Mouse (Mus musculus) lung, embryonic 15.5 days (tissue): Measurements from ENCODE around the gene Thrap3. TPM values are rescaled to one million over a fixed set of nuclear protein-coding genes. Genes with fewer than 3 reads are reported as not detected.
A peak's percentile ranks its signal among the peaks of the same experiment; 100 is the strongest.

Source experiments
- ATAC-seq: fragments of 200-750 bp; cut with Nextera tagmentation; 2 replicates; pipeline ENCODE4 v1.8.0; 2017; ENCODE audit warnings: moderate number of reproducible peaks, borderline replicate concordance; ENCODE audit not compliant: low FRiP score, low TSS enrichment; ENCODE audit errors: extremely low read depth
- H3K27ac ChIP-seq: fragments of 300-500 bp; sonication (generic); 2 replicates; pipeline ENCODE4 v1.5.1; 2015; ENCODE audit warnings: moderate library complexity, mild to moderate bottlenecking, inconsistent platforms
- H3K27me3 ChIP-seq: fragments of 300-500 bp; sonication (generic); 2 replicates; pipeline ENCODE4 v1.6.1; 2015; ENCODE audit warnings: inconsistent platforms
- H3K36me3 ChIP-seq: fragments of 300-500 bp; sonication (generic); 2 replicates; pipeline ENCODE4 v1.6.1; 2015; ENCODE audit warnings: inconsistent platforms
- H3K4me1 ChIP-seq: fragments of 300-500 bp; sonication (generic); 2 replicates; pipeline ENCODE4 v1.6.1; 2015; ENCODE audit warnings: inconsistent platforms
- H3K4me2 ChIP-seq: fragments of 300-500 bp; sonication (generic); 2 replicates; pipeline ENCODE4 v1.6.1; 2015; ENCODE audit warnings: inconsistent platforms, mild to moderate bottlenecking, moderate library complexity
- H3K4me3 ChIP-seq: fragments of 300-500 bp; sonication (generic); 2 replicates; pipeline ENCODE4 v1.5.1; 2015; ENCODE audit warnings: mild to moderate bottlenecking, inconsistent platforms
- H3K9ac ChIP-seq: fragments of 300-500 bp; sonication (generic); 2 replicates; pipeline ENCODE4 v1.6.1; 2015; ENCODE audit warnings: inconsistent platforms
- H3K9me3 ChIP-seq: fragments of 300-500 bp; sonication (generic); 2 replicates; pipeline ENCODE4 v1.6.1; 2016; ENCODE audit warnings: inconsistent platforms
- WGBS: fragments of 180-500 bp; shearing (Covaris S2); methylation state at CpG from one replicate; pipeline ENCODE4 v1.1.7; 2015; 5-methylcytosine and 5-hydroxymethylcytosine counted together
- polyA plus RNA-seq: library from polyadenylated mRNA; unstranded; fragments of >200 nt; fragmentation: Nextera tagmentation; extraction: Ambion mirVana; gene quantifications from 2 replicates; pipeline ENCODE4 v1.2.1, GENCODE M21; 2015

Gene Thrap3
- polyA plus RNA-seq, 1 experiment from 2014 or later = 228 TPM

DNA sequence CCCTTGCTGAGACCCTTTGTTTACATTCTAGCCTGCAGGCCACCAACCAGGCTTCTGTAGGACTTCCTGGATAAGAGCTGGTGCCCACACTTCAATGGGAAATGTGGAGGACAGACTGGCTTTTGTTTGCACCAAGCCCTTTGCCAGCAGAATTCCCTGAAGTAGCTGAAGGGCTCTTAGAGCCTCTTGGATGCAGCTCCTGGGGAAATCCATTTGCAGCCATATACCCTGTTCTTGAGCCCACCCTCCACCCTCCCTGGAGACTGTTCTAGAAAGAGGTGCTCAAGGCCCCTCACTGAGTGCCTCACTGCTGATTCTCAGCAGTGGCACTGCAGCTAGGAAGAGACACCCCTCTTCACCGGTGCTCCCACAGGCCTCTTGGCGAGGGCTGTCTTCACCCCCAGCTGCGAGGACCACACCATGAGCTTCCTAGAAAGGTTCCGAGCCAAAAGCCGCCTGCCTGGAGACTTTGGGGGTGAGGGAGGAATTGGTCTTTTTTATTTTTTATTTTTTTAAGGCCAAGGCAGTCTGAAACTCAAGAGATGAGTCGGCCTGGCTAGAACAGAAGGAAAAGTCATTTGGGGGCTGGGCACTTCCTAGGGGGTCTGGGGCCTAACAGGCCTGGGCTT lies 69.8 kb downstream of the Thrap3 start:
- Histone ChIP-seq H3K4me1 (peaks cover 56% of the 10 kb centered on the region), H3K27me3 (no peaks in the 10 kb centered on the region), H3K27ac (peak overlapping the region; percentile 96), H3K36me3 (peaks cover 48% of the 10 kb centered on the region), H3K4me2 (no peak overlapping the region), H3K4me3 (no peak overlapping the region), H3K9ac (0 out of 2 replicates have a peak overlapping the region, but pooled peaks have one; percentile 23), H3K9me3 (no peaks in the 10 kb centered on the region)
- 23% methylated on average over 6 of the region's 6 CpGs for WGBS
- ATAC-seq = peak; percentile 52; the same call in 1 of the 2 replicates

DNA sequence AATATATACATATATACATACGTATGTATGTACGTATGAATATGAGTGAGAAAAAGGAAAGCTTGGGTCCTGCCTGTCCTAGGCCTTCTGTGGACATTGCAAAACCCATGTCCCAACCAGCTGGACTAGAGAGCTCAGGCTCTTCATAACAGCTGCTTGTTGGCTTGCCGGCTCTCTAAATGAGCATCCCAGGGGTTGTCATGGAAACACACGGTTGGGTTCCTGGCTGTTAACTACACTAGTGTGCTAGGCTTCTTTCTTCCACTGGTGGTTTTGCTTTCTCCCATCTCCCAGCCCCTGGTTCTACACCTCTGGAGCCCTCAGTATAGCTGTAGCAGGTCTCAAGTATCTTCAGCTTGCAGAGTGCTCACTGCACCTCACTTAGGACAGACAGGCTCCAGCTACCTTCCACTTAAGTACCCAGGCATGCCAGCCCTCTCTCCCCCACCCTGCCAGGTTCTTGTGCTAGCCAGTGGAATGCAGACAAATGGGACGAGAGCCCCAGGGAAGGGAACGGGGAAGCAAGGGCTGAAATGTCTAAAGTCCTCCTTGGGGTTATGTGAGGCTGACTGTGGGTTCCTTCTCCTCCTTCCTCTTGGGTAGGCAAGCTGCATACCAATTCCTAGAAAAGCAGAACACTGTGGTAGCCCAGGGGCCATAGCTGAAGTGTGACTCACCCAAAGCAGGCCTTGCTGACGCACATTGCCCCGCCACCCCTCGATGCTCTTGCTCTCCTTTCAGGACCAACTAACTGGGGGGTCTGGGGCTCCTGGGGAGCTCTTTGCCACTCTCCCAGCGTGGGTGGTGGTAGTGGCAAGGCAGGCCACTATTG lies 71.1 kb downstream of the Thrap3 start:
- H3K27me3 ChIP-seq = no peaks in the 10 kb centered on the region
- peaks cover 43% of the 10 kb centered on the region for H3K36me3 ChIP-seq
- peak; percentile 51 for ATAC-seq
- peak overlapping the region; percentile 1; the same call in 1 of the 2 replicates for H3K4me2 ChIP-seq
- peaks cover 56% of the 10 kb centered on the region for H3K4me1 ChIP-seq
- peak overlapping the region; percentile 96 for H3K27ac ChIP-seq
- H3K4me3 ChIP-seq = no peak overlapping the region
- H3K9me3 ChIP-seq = no peaks in the 10 kb centered on the region
- 33% methylated on average over 10 of the region's 10 CpGs for WGBS
- H3K9ac ChIP-seq = peak overlapping the region; percentile 20; the same call in 1 of the 2 replicates

DNA sequence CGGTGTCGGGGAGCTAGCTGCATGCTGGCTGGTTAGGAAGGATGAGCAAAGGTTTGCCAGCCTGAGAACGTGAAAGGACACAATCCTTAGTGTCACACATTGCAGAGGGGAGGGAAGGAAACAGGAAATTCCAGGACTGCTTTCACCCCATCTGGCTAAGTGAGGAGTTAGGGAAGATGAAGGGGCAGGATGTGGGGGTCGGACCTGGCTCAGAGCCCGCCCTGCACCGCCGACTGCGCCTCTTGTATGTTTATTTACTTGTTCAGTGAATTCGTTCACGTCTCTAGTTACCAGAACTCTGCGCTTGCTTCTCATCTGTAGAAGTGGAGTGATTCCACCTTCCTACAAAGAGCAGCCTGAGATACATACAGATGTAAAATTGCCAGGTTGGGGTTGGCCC lies 72.1 kb downstream of the Thrap3 start:
- WGBS = 20% methylated on average over 11 of the region's 11 CpGs
- Histone ChIP-seq H3K27me3 (no peaks in the 10 kb centered on the region), H3K9ac (no peak overlapping the region), H3K27ac (peak overlapping the region; percentile 96), H3K4me1 (peaks cover 56% of the 10 kb centered on the region), H3K36me3 (peaks cover 43% of the 10 kb centered on the region), H3K4me2 (peak overlapping the region; percentile 32), H3K4me3 (no peak overlapping the region), H3K9me3 (no peaks in the 10 kb centered on the region)
- peak; percentile 53 for ATAC-seq

DNA sequence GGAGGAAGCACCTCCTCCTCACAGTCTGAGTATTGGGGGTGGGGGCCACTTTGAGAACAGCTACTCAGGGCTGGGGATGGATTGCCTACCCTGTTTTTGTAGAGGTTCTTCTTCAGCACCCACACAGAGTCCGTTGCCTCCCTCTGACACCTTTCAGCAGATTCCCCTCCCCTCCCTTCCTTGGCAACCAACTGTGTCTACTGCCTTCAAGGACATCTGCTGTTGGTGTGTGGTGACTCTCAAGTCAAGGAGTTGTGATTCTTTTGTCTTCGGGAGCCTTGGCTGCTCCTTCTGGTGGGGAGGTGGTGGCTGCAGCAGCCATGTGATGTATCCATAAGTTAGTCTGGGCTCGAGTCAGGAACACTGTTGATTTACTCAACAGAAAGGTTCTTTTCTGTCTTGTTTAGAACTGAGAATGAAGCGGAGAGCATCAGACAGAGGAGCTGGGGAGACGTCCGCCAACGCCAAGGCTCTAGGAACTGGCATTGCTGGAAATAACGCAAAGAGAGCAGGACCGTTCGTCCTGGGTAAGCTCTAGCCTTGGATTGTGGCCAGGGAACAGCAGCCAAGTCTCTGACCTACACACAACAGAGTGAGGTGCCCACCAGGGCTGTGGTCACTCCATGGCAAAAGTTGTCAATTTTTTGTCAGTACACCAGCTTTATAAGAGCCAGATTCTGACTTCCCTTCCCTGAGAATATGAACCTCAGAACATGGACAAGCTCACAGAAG lies 79.1 kb downstream of the Thrap3 start:
- H3K4me3 ChIP-seq = no peak overlapping the region
- H3K27me3 ChIP-seq = no peaks in the 10 kb centered on the region
- no peaks in the 10 kb centered on the region for H3K9me3 ChIP-seq
- WGBS = 61% methylated on average over 10 of the region's 10 CpGs
- no peak overlapping the region for H3K4me2 ChIP-seq
- peaks cover 40% of the 10 kb centered on the region for H3K36me3 ChIP-seq
- H3K9ac ChIP-seq = no peak overlapping the region
- H3K4me1 ChIP-seq = peaks cover 12% of the 10 kb centered on the region
- ATAC-seq = peak; percentile 47; the same call in 1 of the 2 replicates
- peak overlapping the region; percentile 49 for H3K27ac ChIP-seq

DNA sequence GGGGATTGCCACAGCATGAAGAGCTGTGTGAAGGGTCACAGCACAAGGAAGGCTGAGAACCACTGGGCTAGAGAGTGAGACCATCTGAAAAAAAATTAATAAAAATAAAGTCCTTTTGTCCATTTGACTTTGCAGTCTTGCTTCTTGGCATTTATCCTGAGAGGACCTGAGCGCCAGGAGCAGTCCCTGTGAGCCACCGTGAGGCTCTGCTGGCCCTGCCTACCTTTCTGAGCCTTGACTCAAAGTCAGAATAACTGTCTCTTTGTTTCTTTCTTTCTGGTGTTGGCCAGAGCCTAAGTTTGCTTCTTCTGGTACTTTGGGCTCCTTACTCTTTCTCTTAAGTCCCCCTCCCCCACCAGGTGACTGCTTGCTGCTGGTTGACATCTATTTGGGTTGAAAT lies 82.1 kb downstream of the Thrap3 start:
- no peak overlapping the region for H3K9ac ChIP-seq
- H3K4me3 ChIP-seq = no peak overlapping the region
- H3K27me3 ChIP-seq = no peaks in the 10 kb centered on the region
- no peak overlapping the region for H3K4me2 ChIP-seq
- no peaks in the 10 kb centered on the region for H3K9me3 ChIP-seq
- no peak overlapping the region for H3K27ac ChIP-seq
- H3K4me1 ChIP-seq = peaks cover 35% of the 10 kb centered on the region
- peaks cover 19% of the 10 kb centered on the region for H3K36me3 ChIP-seq
- no peak for ATAC-seq
- 87% methylated on average over 2 of the region's 2 CpGs for WGBS

DNA sequence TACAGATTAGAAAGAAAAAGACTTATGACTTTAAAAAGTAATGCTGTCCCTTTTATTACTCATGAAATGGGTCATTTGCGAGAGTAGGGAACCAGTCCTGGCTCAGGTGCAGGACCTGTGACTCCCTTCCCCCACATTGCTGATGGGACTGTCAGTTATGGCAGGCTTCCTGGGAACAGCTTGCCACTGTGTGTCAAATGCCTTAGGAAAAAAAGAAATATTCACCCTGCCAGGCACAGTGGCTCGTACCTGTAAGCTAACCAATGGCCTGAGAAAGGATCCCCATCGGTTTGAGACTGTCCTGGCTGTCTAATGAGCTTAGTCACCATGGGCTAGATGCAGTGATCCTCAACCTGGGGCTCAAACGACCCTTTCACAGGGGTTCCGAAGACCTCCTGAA lies 82.5 kb downstream of the Thrap3 start:
- no peak overlapping the region for H3K4me2 ChIP-seq
- peaks cover 39% of the 10 kb centered on the region for H3K4me1 ChIP-seq
- WGBS = 91% methylated on average over 5 of the region's 5 CpGs
- no peak for ATAC-seq
- H3K4me3 ChIP-seq = no peak overlapping the region
- no peaks in the 10 kb centered on the region for H3K9me3 ChIP-seq
- H3K36me3 ChIP-seq = peaks cover 17% of the 10 kb centered on the region
- H3K27ac ChIP-seq = no peak overlapping the region
- H3K27me3 ChIP-seq = no peaks in the 10 kb centered on the region
- H3K9ac ChIP-seq = no peak overlapping the region

DNA sequence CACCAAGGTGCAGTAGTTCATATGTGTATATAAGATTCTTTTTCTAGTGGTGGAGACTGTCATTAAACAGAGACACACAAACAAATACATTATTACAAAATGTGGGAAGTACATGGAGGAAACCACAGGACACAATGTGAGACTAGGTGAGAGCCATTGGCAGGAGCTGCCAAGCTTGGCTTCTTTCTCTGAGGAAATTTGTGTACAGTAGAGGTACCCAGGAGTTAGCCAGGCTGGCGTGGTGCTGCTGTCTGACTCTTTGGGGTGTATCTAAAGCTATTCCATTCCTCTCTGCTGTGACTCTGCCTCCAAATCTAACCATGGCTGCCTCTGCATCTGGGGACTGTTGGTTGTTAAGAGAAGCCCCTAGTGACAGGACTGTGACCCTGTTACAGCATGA lies 83.5 kb downstream of the Thrap3 start:
- Histone ChIP-seq H3K36me3 (peaks cover 8% of the 10 kb centered on the region), H3K9ac (no peak overlapping the region), H3K4me2 (no peak overlapping the region), H3K4me1 (peaks cover 45% of the 10 kb centered on the region), H3K27ac (no peak overlapping the region), H3K27me3 (no peaks in the 10 kb centered on the region), H3K4me3 (no peak overlapping the region), H3K9me3 (no peaks in the 10 kb centered on the region)
- ATAC-seq = no peak
- 81% methylated on average over 1 of the region's 1 CpGs for WGBS

DNA sequence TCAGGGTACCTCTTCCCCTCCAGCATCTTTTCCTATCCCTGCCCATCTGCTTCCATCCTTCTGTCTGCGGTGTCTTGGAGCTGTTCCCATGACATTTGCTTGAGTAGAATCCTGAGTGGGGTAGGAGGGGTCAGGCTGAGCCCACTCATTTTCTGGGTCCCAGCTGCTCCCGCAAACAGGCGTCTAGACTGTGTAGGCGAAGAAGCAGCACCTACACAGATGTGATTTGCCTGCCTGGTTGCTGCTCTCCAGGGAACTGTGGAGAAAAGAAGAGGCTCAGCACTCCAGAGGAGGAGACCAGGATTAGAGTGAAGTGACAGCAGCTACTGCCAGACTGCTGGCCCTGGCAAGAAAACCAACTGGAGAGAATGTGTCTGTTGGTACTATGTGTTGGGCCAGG lies 83.9 kb downstream of the Thrap3 start:
- Histone ChIP-seq H3K27ac (no peak overlapping the region), H3K4me3 (no peak overlapping the region), H3K27me3 (no peaks in the 10 kb centered on the region), H3K4me2 (no peak overlapping the region), H3K9ac (0 out of 2 replicates have a peak overlapping the region, but pooled peaks have one; percentile 10), H3K4me1 (peaks cover 47% of the 10 kb centered on the region), H3K36me3 (peaks cover 8% of the 10 kb centered on the region), H3K9me3 (no peaks in the 10 kb centered on the region)
- WGBS = 87% methylated on average over 4 of the region's 4 CpGs
- ATAC-seq = no peak

DNA sequence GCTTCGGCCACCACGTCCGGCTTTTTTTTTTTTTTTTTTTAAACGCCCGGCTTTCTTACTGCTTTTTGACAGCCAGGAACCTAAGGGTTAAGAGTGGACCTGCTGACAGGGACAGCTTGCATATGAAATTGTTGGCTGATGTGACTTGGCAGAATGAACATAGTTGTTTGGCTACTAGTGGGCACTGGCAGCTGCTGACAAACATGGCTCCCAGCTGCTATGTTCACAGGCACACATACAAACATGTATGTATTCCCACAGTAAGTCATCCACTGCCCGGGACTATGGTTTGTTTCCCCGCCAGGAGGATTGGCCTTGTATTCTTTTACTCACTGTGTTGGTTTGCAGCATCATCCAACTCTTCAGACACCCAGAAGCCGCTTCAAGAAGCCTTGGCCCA lies 85.4 kb downstream of the Thrap3 start:
- Histone ChIP-seq H3K36me3 (peaks cover 8% of the 10 kb centered on the region), H3K4me3 (no peak overlapping the region), H3K9me3 (no peaks in the 10 kb centered on the region), H3K27me3 (no peaks in the 10 kb centered on the region), H3K4me1 (peaks cover 48% of the 10 kb centered on the region), H3K4me2 (no peak overlapping the region), H3K9ac (no peak overlapping the region), H3K27ac (0 out of 2 replicates have a peak overlapping the region, but pooled peaks have one; percentile 27)
- 60% methylated on average over 8 of the region's 8 CpGs for WGBS
- no peak for ATAC-seq

DNA sequence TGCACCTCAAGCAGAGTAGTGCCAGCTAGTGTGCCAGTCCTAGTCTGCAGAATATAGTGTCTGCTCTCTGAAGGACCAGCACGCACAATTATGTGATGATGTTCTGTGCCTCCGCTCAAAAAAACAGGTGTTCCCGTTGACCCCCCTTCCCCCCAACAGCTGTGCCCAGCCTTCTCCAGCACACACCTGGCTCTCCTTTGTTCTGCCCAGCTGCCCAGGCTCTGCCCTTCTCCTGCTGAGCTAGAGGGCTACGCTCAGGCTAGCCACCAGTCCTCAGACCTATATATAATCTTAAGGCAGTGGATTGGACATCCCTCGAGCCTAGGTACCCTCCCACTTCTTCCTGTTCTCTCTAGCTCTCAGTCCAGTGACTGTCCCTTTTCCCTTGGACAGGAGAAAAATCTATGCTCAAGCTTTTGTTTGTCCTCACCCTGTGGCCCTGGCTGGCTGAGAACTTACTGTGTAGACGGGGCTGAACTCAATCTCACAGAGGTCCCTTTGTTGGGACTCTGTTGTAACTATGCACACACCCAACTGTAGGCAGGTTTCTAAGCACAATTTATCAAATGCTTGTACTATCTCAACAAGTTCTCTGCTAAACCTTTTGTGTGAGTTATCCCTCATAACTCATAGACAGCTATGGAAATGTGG lies 86.6 kb downstream of the Thrap3 start:
- WGBS = 61% methylated on average over 6 of the region's 6 CpGs
- no peak overlapping the region for H3K27ac ChIP-seq
- H3K9ac ChIP-seq = no peak overlapping the region
- ATAC-seq = no peak
- H3K36me3 ChIP-seq = peaks cover 1% of the 10 kb centered on the region; the same call in 1 of the 2 replicates
- peaks cover 57% of the 10 kb centered on the region for H3K4me1 ChIP-seq
- H3K27me3 ChIP-seq = no peaks in the 10 kb centered on the region
- no peak overlapping the region for H3K4me3 ChIP-seq
- no peaks in the 10 kb centered on the region for H3K9me3 ChIP-seq
- H3K4me2 ChIP-seq = no peak overlapping the region

DNA sequence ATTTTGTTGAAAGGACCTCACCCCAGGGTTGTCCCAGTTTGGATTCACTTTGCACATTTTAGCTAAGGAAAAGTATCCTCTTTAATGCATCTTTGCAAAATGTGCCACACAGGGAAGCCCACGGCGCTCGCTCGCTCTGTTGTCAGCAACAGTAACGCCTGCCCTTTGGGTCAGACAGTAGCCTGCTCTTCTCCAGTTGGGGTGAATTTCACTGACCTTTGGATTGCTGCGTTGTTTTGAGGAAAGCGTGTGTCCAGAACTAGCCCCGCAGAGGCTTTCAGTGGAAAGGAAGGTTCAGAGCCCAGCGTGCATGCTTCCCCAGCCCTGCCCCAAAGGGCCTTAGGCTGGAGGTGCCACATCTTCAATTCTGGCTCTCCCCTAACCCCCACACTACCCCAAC lies 87.1 kb downstream of the Thrap3 start:
- H3K36me3 ChIP-seq = no peaks in the 10 kb centered on the region; the same call in 1 of the 2 replicates
- no peak overlapping the region for H3K4me3 ChIP-seq
- H3K27ac ChIP-seq = no peak overlapping the region
- H3K27me3 ChIP-seq = no peaks in the 10 kb centered on the region
- no peak for ATAC-seq
- no peak overlapping the region for H3K9ac ChIP-seq
- H3K4me2 ChIP-seq = no peak overlapping the region
- peaks cover 63% of the 10 kb centered on the region for H3K4me1 ChIP-seq
- WGBS = 78% methylated on average over 9 of the region's 9 CpGs
- no peaks in the 10 kb centered on the region for H3K9me3 ChIP-seq
